Mouse (Mus musculus) limb, embryonic 13.5 days (tissue): ENCODE results near the gene Abcc12. TPM values are rescaled to one million over a fixed set of nuclear protein-coding genes. Genes with fewer than 3 reads are reported as not detected.

ENCODE experiments used
- ATAC-seq: fragments of 200-750 bp; cut with Nextera tagmentation; 2 replicates; pipeline ENCODE4 v1.8.0; 2017; ENCODE audit warnings: low read depth, moderate number of reproducible peaks, moderate TSS enrichment; ENCODE audit not compliant: low FRiP score
- H3K27ac ChIP-seq: fragments of 300-500 bp; sonication (generic); 2 replicates; pipeline ENCODE4 v1.5.1; 2015; ENCODE audit warnings: inconsistent platforms, mild to moderate bottlenecking, moderate library complexity
- H3K27me3 ChIP-seq: fragments of 300-500 bp; sonication (generic); 2 replicates; pipeline ENCODE4 v1.6.1; 2015; ENCODE audit warnings: mild to moderate bottlenecking, inconsistent platforms
- H3K36me3 ChIP-seq: fragments of 300-500 bp; sonication (generic); 2 replicates; pipeline ENCODE4 v1.6.1; 2015; ENCODE audit warnings: inconsistent platforms, mild to moderate bottlenecking, moderate library complexity
- H3K4me1 ChIP-seq: fragments of 300-500 bp; sonication (generic); 2 replicates; pipeline ENCODE4 v1.6.1; 2015; ENCODE audit warnings: inconsistent platforms
- H3K4me2 ChIP-seq: fragments of 300-500 bp; sonication (generic); replicated peaks from 2 replicates; pipeline ENCODE4 v1.6.1; 2015; ENCODE audit warnings: inconsistent platforms, mild to moderate bottlenecking, moderate library complexity
- H3K4me3 ChIP-seq: fragments of 300-500 bp; sonication (generic); 2 replicates; pipeline ENCODE4 v1.5.1; 2015; ENCODE audit warnings: moderate library complexity, mild to moderate bottlenecking, inconsistent platforms
- H3K9ac ChIP-seq: fragments of 300-500 bp; sonication (generic); 2 replicates; pipeline ENCODE4 v1.6.1; 2015; ENCODE audit warnings: mild to moderate bottlenecking, inconsistent platforms
- H3K9me3 ChIP-seq: fragments of 300-500 bp; sonication (generic); 2 replicates; pipeline ENCODE4 v1.6.1; 2016; ENCODE audit warnings: inconsistent platforms
- WGBS: fragments of 180-500 bp; shearing (Covaris S2); methylation state at CpG from one replicate; pipeline ENCODE4 v1.1.7; 2015; 5-methylcytosine and 5-hydroxymethylcytosine counted together
- polyA plus RNA-seq: library from polyadenylated mRNA; unstranded; fragments of >200 nt; fragmentation: Nextera tagmentation; extraction: Ambion mirVana; gene quantifications from 2 replicates; pipeline ENCODE4 v1.2.1, GENCODE M21; 2015

Gene Abcc12
- polyA plus RNA-seq, 1 experiment from 2014 or later = 0.13 TPM

GRCm38 (mm10) chr8:86484244-86484643, 96.2 kb downstream of the Abcc12 start:
- Histone ChIP-seq H3K4me1 (no peaks in the 10 kb centered on the region), H3K4me3 (no peak overlapping the region), H3K27me3 (no peaks in the 10 kb centered on the region), H3K9ac (no peak overlapping the region), H3K36me3 (no peaks in the 10 kb centered on the region), H3K9me3 (no peaks in the 10 kb centered on the region), H3K4me2 (no peak overlapping the region), H3K27ac (no peak overlapping the region)
- no peak for ATAC-seq

GRCm38 (mm10) chr8:86482116-86482515, 98.4 kb downstream of the Abcc12 start:
- Histone ChIP-seq H3K4me1 (no peaks in the 10 kb centered on the region), H3K27ac (no peak overlapping the region), H3K9me3 (no peaks in the 10 kb centered on the region), H3K36me3 (no peaks in the 10 kb centered on the region), H3K9ac (no peak overlapping the region), H3K4me3 (no peak overlapping the region), H3K4me2 (no peak overlapping the region), H3K27me3 (no peaks in the 10 kb centered on the region)
- no peak for ATAC-seq
- 91% methylated on average over 1 of the region's 1 CpGs for WGBS

GRCm38 (mm10) chr8:86475711-86476438, 104.6 kb downstream of the Abcc12 start:
- H3K4me2 ChIP-seq = no peak overlapping the region
- no peaks in the 10 kb centered on the region for H3K27me3 ChIP-seq
- H3K27ac ChIP-seq = no peak overlapping the region
- H3K4me1 ChIP-seq = no peaks in the 10 kb centered on the region
- H3K9ac ChIP-seq = no peak overlapping the region
- ATAC-seq = peak; percentile 75
- H3K36me3 ChIP-seq = no peaks in the 10 kb centered on the region
- no peak overlapping the region for H3K4me3 ChIP-seq
- no peaks in the 10 kb centered on the region for H3K9me3 ChIP-seq
- 63% methylated on average over 9 of the region's 9 CpGs for WGBS

- 91% methylated on average over 4 of the region's 4 CpGs for WGBS
- Histone ChIP-seq H3K4me1 (no peaks in the 10 kb centered on the region), H3K27ac (no peak overlapping the region), H3K27me3 (no peaks in the 10 kb centered on the region), H3K36me3 (no peaks in the 10 kb centered on the region), H3K4me2 (no peak overlapping the region), H3K4me3 (no peak overlapping the region), H3K9ac (no peak overlapping the region), H3K9me3 (no peaks in the 10 kb centered on the region)
- ATAC-seq = no peak
These were observed 106.0 kb downstream of the Abcc12 start for GRCm38 (mm10) chr8:86474461-86474860.

GRCm38 (mm10) chr8:86473121-86473520, 107.4 kb downstream of the Abcc12 start:
- Histone ChIP-seq H3K4me3 (no peak overlapping the region), H3K36me3 (no peaks in the 10 kb centered on the region), H3K27ac (no peak overlapping the region), H3K27me3 (no peaks in the 10 kb centered on the region), H3K9ac (no peak overlapping the region), H3K9me3 (no peaks in the 10 kb centered on the region), H3K4me1 (no peaks in the 10 kb centered on the region), H3K4me2 (no peak overlapping the region)
- 70% methylated on average over 6 of the region's 6 CpGs for WGBS
- no peak for ATAC-seq

- no peaks in the 10 kb centered on the region for H3K27me3 ChIP-seq
- H3K4me2 ChIP-seq = no peak overlapping the region
- no peak overlapping the region for H3K9ac ChIP-seq
- H3K36me3 ChIP-seq = no peaks in the 10 kb centered on the region
- no peak for ATAC-seq
- WGBS = 79% methylated on average over 2 of the region's 2 CpGs
- no peaks in the 10 kb centered on the region for H3K4me1 ChIP-seq
- H3K4me3 ChIP-seq = no peak overlapping the region
- H3K27ac ChIP-seq = no peak overlapping the region
- no peaks in the 10 kb centered on the region for H3K9me3 ChIP-seq
These were observed 109.8 kb downstream of the Abcc12 start for GRCm38 (mm10) chr8:86470717-86471116.

GRCm38 (mm10) chr8:86463215-86463614, 117.3 kb downstream of the Abcc12 start:
- WGBS = 82% methylated on average over 2 of the region's 2 CpGs
- no peak for ATAC-seq

GRCm38 (mm10) chr8:86460372-86460771, 120.1 kb downstream of the Abcc12 start:
- no peaks in the 10 kb centered on the region for H3K9me3 ChIP-seq
- no peak overlapping the region for H3K4me3 ChIP-seq
- H3K36me3 ChIP-seq = no peaks in the 10 kb centered on the region
- no peak overlapping the region for H3K27ac ChIP-seq
- no peak for ATAC-seq
- no peaks in the 10 kb centered on the region for H3K27me3 ChIP-seq
- no peak overlapping the region for H3K4me2 ChIP-seq
- no peaks in the 10 kb centered on the region for H3K4me1 ChIP-seq
- no peak overlapping the region for H3K9ac ChIP-seq
- 59% methylated on average over 5 of the region's 5 CpGs for WGBS

More at GRCm38 (mm10) chr8:86463215-86463614, 117.3 kb downstream of the Abcc12 start:
- Histone ChIP-seq H3K4me2 (no peak overlapping the region), H3K4me1 (no peaks in the 10 kb centered on the region), H3K4me3 (no peak overlapping the region), H3K27me3 (no peaks in the 10 kb centered on the region), H3K9ac (no peak overlapping the region), H3K9me3 (no peaks in the 10 kb centered on the region), H3K36me3 (no peaks in the 10 kb centered on the region), H3K27ac (no peak overlapping the region)

- Histone ChIP-seq H3K36me3 (no peaks in the 10 kb centered on the region), H3K9me3 (no peaks in the 10 kb centered on the region), H3K27ac (no peak overlapping the region), H3K9ac (no peak overlapping the region), H3K4me2 (no peak overlapping the region), H3K4me1 (no peaks in the 10 kb centered on the region), H3K27me3 (no peaks in the 10 kb centered on the region), H3K4me3 (no peak overlapping the region)
- ATAC-seq = no peak
- 56% methylated on average over 11 of the region's 11 CpGs for WGBS
These were observed 126.6 kb downstream of the Abcc12 start for GRCm38 (mm10) chr8:86453697-86454480.

- Histone ChIP-seq H3K9ac (no peak overlapping the region), H3K4me3 (no peak overlapping the region), H3K36me3 (no peaks in the 10 kb centered on the region), H3K4me1 (no peaks in the 10 kb centered on the region), H3K27me3 (no peaks in the 10 kb centered on the region), H3K27ac (no peak overlapping the region), H3K4me2 (no peak overlapping the region), H3K9me3 (no peaks in the 10 kb centered on the region)
- no peak for ATAC-seq
- WGBS = 90% methylated on average over 4 of the region's 4 CpGs
These were observed 130.5 kb downstream of the Abcc12 start for GRCm38 (mm10) chr8:86449870-86450515.

GRCm38 (mm10) chr8:86445516-86445915, 135.0 kb downstream of the Abcc12 start:
- no peak for ATAC-seq
- Histone ChIP-seq H3K4me2 (no peak overlapping the region), H3K9ac (no peak overlapping the region)

GRCm38 (mm10) chr8:86443744-86444143, 136.7 kb downstream of the Abcc12 start:
- H3K9me3 ChIP-seq = no peaks in the 10 kb centered on the region
- no peak overlapping the region for H3K4me2 ChIP-seq
- H3K9ac ChIP-seq = no peak overlapping the region
- H3K27me3 ChIP-seq = no peaks in the 10 kb centered on the region
- H3K4me3 ChIP-seq = no peak overlapping the region
- H3K27ac ChIP-seq = no peak overlapping the region
- H3K36me3 ChIP-seq = no peaks in the 10 kb centered on the region
- ATAC-seq = no peak
- WGBS = 87% methylated on average over 2 of the region's 2 CpGs
- no peaks in the 10 kb centered on the region for H3K4me1 ChIP-seq

More at GRCm38 (mm10) chr8:86445516-86445915, 135.0 kb downstream of the Abcc12 start:
- H3K4me1 ChIP-seq = no peaks in the 10 kb centered on the region
- no peak overlapping the region for H3K27ac ChIP-seq
- H3K27me3 ChIP-seq = no peaks in the 10 kb centered on the region
- H3K4me3 ChIP-seq = no peak overlapping the region
- H3K9me3 ChIP-seq = no peaks in the 10 kb centered on the region
- H3K36me3 ChIP-seq = no peaks in the 10 kb centered on the region
- 57% methylated on average over 4 of the region's 4 CpGs for WGBS
